Mouse (Mus musculus) lung, embryonic 14.5 days (tissue): ENCODE data around the gene Slc6a4. TPM values are rescaled to one million over a fixed set of nuclear protein-coding genes. Genes with fewer than 3 reads are reported as not detected.

ENCODE experiments used
- ATAC-seq: fragments of 200-750 bp; cut with Nextera tagmentation; 2 replicates; pipeline ENCODE4 v1.8.0; 2017; ENCODE audit warnings: mild to moderate bottlenecking, moderate TSS enrichment, moderate library complexity; ENCODE audit not compliant: insufficient read depth
- DNase-seq: peaks from one replicate; pipeline ENCODE4 v3.0.0-alpha.2; 2015
- H3K27ac ChIP-seq: fragments of 300-500 bp; sonication (generic); 2 replicates; pipeline ENCODE4 v1.5.1; 2014; ENCODE audit warnings: low read depth, mild to moderate bottlenecking, moderate library complexity
- H3K27me3 ChIP-seq: fragments of 300-500 bp; sonication (generic); 2 replicates; pipeline ENCODE4 v1.6.1; 2014; ENCODE audit warnings: low read length, control low read depth; ENCODE audit not compliant: insufficient read depth
- H3K36me3 ChIP-seq: fragments of 300-500 bp; sonication (generic); 2 replicates; pipeline ENCODE4 v1.6.1; 2014; ENCODE audit warnings: control low read depth; ENCODE audit not compliant: insufficient read depth
- H3K4me1 ChIP-seq: fragments of 300-500 bp; sonication (generic); 2 replicates; pipeline ENCODE4 v1.6.1; 2014; ENCODE audit warnings: antibody characterized with exemption, control low read depth; ENCODE audit not compliant: insufficient read depth
- H3K4me2 ChIP-seq: fragments of 300-500 bp; sonication (generic); 2 replicates; pipeline ENCODE4 v1.6.1; 2014; ENCODE audit warnings: mild to moderate bottlenecking
- H3K4me3 ChIP-seq: fragments of 300-500 bp; sonication (generic); 2 replicates; pipeline ENCODE4 v1.5.1; 2014; ENCODE audit warnings: low read depth, low read length
- H3K9ac ChIP-seq: fragments of 300-500 bp; sonication (generic); 2 replicates; pipeline ENCODE4 v1.6.1; 2014
- H3K9me3 ChIP-seq: fragments of 300-500 bp; sonication (generic); 2 replicates; pipeline ENCODE4 v1.6.1; 2016; ENCODE audit warnings: low read depth, low read length, control low read depth
- CTCF ChIP-seq: IDR thresholded peaks from 2 replicates; pipeline ENCODE4 v1.5.1; 2016; ENCODE audit warnings: antibody characterized with exemption, low read depth
- WGBS: fragments of 180-500 bp; shearing (Covaris S2); extraction: QIAGEN DNeasy Blood & Tissue Kit; methylation state at CpG from one replicate; pipeline ENCODE4 v1.1.7; 2014; 5-methylcytosine and 5-hydroxymethylcytosine counted together
- microRNA counts: library from miRNA; unstranded; fragments of <30 nt; microRNA quantifications from one replicate; lab custom pipeline; 2016
- microRNA-seq: library from miRNA; unstranded; fragments of <30 nt; microRNA quantifications from one replicate; pipeline ENCODE4, GENCODE M21; 2016; ENCODE audit warnings: borderline number of aligned reads
- polyA plus RNA-seq: library from polyadenylated mRNA; unstranded; fragments of >200 nt; fragmentation: Nextera tagmentation; extraction: Ambion mirVana; gene quantifications from 2 replicates; pipeline ENCODE4 v1.2.1, GENCODE M21; 2014

Slc6a4 gene
- polyA plus RNA-seq, 1 experiment from 2014 or later = 1.8 TPM

DNA sequence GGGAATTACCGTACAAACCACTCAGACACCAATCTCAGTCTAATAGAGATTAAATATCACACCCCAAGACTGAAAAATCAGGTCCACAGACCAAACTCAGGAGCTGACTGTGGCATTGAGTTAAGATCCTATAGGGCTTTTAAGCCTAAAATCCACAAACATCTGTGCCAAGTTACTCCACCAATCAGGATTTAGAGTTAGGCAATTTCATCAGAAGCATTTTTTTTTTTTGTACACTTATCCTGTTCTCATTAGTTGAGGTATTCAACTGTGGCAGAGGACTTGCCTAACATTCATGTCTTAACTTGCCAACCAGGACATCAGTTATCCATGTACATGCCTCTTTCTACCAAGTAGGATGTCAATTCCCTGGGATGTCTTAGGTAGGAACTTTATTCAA lies 81.0 kb downstream of the Slc6a4 start:
- Histone ChIP-seq H3K27ac (no peak overlapping the region), H3K36me3 (peaks cover 20% of the 10 kb centered on the region), H3K4me1 (no peaks in the 10 kb centered on the region), H3K9me3 (no peaks in the 10 kb centered on the region), H3K27me3 (no peaks in the 10 kb centered on the region), H3K4me2 (no peak overlapping the region), H3K4me3 (no peak overlapping the region), H3K9ac (no peak overlapping the region)
- ATAC-seq (no peak), DNase-seq (no peak)
- WGBS = 92% methylated on average over 1 of the region's 1 CpGs
- TF ChIP-seq CTCF = no peak

MicroRNAs encoded within 50 kb of the gene (microRNA counts, 519-probe panel; counts per million panel counts)
- 3,382 counts per million, percentile 67 among the panel's probes with 10 or more counts for microRNA mmu-miR-423-3p (lab: Ali Mortazavi, UCI)
- microRNA mmu-miR-423-5p (lab: Ali Mortazavi, UCI) = 3,382 counts per million, percentile 67 among the panel's probes with 10 or more counts

Small RNAs within 50 kb of the gene (microRNA-seq; reads per million reads assigned to microRNA genes)
- 5,299 reads per million, percentile 89 among the genes with 10 or more reads in this experiment for gene Mir423

Other genes with a start within 250 kb of the Slc6a4 start
- 35.3 and 38.7 TPM in 2 replicates for gene Gosr1, start 235.0 kb upstream of the Slc6a4 start, polyA plus RNA-seq
- 33.4 and 37.6 TPM in 2 replicates for gene Cpd, start 151.6 kb upstream of the Slc6a4 start, polyA plus RNA-seq
- gene Tmigd1, start 96.4 kb upstream of the Slc6a4 start, polyA plus RNA-seq = 0.13 TPM in 1 of 2 replicates, not detected in the other
- 155 and 160 TPM in 2 replicates for gene Blmh, start 73.8 kb upstream of the Slc6a4 start, polyA plus RNA-seq
- 58.2 and 65.8 TPM in 2 replicates for gene Nsrp1, start 79.8 kb downstream of the Slc6a4 start, polyA plus RNA-seq
- 0.15 and 0.29 TPM in 2 replicates for gene Efcab5, start 190.4 kb downstream of the Slc6a4 start, polyA plus RNA-seq
- 13.8 and 15.5 TPM in 2 replicates for gene Ssh2, start 217.7 kb downstream of the Slc6a4 start, polyA plus RNA-seq